Mouse (Mus musculus) bone marrow macrophage, adult 2 months (primary cell): ENCODE data around the gene Ppm1m.

Experiments
- CTCF ChIP-seq: IDR thresholded peaks from 2 replicates; pipeline ENCODE4 v1.5.1; 2012; ENCODE audit warnings: low read depth, mild to moderate bottlenecking, low read length, moderate library complexity
- POLR2A ChIP-seq: IDR thresholded peaks from 2 replicates; pipeline ENCODE4 v1.6.1; 2012; ENCODE audit warnings: mild to moderate bottlenecking, low read depth, low read length, borderline replicate concordance

- TF ChIP-seq CTCF (no peak), POLR2A (no peak)
Measured at GRCm38 (mm10) chr9:106148541-106149398, 50.8 kb downstream of the Ppm1m start.
